Mouse (Mus musculus) thymus, postnatal 36 days (tissue): ENCODE measurements around the gene Gcnt7.

Source experiments
- DNase-seq, 2 experiments: peaks; one replicate each; pipeline ENCODE4 v3.0.0; 2022; ENCODE audit warnings: mixed read lengths in 2 of 2

The Gcnt7 gene

DNA sequence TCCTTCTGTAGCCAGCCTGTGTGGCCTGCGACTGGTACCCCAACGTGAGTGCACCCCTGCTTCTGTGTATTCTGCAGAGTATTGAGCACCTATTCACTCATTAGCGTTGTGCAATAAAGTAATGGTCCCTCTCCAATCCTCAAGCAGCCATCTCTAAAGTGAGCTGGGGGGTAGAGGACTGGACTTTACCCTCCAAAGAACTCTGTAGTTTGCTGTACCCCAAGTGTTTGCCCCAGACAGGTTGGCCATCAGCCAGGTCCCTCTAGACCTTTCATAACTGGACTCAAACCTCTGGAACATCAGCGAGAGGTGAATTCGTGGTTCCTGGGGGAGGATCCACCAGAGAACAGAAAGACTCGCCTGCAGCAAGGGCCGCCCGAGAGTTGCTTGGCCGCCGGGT lies 5.9 kb downstream of the Gcnt7 start:
- DNase-seq, result no peak

DNA sequence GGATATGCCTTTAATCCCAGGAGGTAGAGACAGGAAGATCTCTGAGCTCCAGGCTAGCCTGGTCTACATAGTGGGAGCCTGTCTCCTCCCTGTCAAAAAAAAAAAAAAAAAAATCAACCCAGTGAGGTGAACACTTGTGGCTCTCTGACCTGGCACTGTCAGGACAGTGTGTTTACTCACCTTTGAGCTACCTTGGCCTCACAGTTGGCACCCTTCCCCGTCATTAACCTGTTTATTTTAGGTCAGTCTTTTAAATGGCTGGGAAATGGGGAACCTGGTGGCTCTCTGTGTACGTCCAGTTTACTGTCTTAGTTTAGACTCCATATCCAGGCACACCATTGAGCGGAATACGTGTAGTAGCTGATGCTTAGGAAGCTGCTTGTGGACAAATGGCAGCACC lies 6.4 kb downstream of the Gcnt7 start:
- no peak for DNase-seq

DNA sequence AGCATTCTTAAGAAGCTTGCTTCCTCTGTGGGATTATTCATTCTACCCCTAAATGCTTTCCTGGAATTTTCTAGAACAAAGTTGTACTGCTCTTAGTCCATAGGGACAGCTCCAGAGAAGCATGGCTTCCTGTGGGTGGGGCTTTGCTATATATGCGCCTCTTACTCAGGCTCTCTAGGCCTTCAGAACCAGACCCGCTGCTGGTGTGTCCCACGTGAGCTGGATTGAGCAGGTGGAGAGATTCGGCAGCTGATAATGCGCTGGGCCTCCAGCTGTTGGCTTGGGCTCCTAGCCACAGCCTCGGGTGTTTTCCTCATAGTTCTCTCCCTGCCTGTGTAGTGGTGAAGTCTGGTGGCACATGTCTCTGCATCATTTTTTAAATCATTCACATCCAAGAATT lies 7.8 kb downstream of the Gcnt7 start:
- DNase-seq, result peak; percentile 45 to 62

DNA sequence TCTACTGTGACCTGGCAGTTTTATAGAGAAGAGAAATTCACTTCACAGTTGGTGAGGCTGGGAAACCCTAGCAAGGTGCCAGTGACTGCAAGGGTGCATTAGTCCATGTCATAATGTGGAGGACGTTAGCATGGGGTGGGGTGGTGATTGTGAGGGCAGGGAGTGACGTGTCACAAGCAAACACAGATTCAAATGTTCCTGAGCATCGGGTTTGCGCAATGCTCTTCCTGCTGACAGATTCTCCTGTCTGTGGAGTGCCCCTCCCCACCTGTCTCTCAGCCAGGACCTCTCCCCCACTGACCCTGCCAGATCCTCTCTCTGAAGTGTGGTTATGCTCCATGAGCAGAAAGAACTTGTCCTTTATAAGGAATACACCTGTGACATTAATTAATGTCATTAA lies 10.1 kb downstream of the Gcnt7 start:
- no peak for DNase-seq

DNA sequence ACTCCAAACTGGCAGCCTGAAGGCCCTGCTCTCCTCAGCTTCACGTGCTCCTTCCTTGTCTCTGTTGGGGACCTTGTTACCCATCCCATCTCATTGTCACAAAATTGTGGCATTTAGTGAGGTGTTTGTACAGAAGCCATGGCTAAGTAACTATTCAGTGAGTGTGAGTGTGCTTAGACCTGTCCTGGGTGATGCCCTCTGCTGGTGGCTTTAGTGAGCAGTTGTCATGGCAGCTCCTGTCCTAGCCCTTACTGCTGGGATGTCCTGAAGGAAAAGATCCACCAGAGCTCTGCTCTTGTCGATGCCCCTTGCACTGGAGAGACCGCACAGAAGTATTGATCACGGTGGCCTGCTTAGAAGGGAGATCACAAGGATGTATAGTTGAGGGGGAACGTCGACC lies 11.1 kb downstream of the Gcnt7 start:
- peak; percentile 48 to 55 for DNase-seq

DNA sequence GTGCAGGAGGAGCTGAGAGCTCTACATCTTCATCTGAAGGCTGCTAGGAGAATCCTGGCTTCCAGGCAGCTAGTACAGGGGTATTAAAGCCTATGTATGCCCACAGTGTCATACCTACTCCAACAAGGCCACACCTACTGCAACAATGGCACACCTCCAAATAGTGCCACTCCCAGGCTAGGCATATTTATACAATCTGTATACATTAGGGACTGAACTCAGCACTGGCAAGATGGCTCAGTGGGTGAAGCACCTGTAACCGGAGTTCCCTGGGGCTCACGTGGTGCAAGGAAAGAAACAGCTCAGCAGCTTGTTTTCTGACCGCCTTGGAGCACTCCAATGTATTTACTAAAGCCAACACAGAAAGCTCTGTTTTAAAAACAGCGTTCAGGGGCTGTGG lies 12.8 kb downstream of the Gcnt7 start:
- DNase-seq, result no peak

DNA sequence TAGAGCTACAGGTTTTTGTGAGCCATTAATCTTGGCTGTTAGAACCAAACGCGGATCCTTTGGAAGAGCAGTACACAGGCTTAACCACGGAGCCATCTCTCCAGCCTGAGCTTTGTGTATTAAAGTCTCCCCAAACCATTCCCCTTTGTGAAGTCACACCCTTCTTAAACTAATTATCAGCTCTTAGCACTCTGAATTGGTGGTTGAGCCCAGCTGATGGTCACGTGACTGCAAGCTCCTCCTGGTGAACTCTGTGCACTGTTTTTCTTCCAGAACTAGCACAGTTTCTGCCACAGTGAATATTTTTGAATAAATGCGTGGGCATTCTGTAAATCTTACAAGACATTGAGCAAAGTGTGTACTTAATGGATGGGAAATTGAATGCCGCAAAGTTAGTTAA lies 17.2 kb downstream of the Gcnt7 start:
- DNase-seq, result no peak

DNA sequence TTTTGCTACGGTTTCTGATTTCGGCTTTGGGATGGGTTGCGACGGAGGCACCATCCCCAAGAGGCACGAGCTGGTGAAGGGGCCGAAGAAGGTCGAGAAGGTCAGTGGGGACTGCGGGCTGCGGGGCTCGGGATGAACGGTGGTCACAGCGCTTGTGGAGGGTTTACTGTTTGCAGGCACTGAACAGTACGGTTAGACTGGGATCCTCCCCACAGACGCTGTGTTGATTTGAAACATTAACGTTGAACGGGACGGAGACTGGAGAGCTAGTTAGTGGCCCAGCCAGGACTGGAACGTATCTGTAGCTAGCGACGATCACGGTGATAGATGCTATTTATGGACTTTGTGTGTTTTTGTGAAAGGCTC lies 17.8 kb downstream of the Gcnt7 start:
- no peak for DNase-seq

DNA sequence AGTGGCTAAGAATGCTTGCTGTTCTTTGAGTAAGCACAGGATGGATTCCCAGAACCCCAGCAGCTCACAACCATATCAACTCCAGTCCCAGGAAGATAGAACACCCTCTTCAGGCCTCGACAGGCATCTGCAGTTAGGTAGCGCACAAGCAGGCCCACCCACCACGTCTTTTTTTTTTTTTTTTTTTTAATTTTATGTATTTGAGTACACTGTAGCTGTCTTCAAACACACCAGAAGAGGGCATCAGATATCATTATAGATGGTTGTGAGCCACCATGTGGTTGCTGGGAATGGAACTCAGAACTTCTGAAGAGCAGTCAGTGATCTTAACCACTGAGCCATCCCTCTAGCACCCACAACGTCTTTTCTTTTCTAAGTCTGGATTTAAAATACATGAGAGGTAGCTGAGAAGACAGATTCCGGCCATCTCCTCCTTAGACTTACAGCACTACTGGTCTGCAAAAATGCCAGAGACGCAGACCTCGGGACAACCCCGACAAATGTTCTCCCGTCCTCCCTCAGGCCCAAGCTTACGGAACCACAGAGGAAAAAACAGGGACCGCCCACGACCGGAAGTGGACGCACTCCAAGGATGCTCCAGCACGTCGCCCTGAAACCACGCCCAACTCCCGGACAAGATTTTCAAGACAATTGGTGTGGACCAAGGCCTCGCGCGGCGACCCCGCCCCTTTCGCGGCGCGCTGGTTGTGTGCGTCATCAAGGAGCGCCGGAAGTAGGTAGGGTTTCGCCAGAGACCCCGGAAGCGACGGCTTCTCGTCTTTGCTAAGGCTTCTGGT lies 18.4 kb downstream of the Gcnt7 start, which contains the start of gene Rtf2:
Gene Rtf2 (plus strand): TSS at position 714 of the 797 bp plus-strand sequence.
- DNase-seq, result peak; percentile 96 to 98

DNA sequence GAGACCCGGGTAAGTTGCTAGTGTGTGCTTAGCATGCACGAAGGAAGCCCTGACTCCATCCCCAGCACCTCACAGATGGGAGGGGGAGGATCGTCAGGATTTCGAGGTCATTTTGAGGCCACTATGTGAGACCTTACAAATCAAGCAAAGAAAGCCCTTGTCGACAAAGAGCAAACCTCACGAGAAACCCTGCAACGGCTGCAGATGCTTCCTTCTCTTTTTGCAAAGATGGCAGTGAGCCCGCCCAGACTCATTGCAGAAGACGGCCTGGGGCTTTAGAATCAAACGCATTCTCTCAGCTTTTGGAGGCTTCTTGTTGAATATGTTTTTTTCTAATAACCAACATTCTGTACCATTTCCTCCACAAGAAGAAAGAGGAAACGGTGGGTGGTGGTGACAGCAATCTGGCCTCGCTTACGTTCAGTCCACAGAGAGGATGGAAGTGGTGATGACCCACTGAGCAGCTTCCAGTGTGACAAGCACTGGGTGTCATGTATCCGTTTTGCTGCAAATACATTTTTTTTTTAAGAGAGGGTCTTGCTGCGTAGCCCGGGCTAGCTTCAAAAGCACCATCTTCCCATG lies 20.9 kb downstream of the Gcnt7 start:
- no peak for DNase-seq

DNA sequence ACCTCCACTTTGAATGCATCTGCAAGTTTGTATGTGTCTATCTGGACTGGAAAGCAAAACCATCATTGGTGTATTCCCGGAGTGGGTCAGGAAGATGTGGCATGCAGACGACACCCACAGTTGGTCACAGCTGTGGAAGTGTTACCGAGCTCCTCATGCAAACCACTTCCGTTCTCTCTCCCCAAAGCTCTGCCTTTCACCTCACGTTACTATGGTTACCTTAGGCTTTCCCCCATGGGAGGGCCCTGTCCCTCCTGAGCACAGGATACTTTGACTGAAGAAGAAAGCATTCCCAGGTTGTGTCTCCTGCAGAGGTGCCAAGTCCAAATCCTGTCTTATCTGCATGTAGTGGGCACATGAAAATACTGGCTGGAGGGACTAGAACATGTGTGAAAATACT lies 24.6 kb downstream of the Gcnt7 start:
- DNase-seq, result peak; percentile 76 to 85

DNA sequence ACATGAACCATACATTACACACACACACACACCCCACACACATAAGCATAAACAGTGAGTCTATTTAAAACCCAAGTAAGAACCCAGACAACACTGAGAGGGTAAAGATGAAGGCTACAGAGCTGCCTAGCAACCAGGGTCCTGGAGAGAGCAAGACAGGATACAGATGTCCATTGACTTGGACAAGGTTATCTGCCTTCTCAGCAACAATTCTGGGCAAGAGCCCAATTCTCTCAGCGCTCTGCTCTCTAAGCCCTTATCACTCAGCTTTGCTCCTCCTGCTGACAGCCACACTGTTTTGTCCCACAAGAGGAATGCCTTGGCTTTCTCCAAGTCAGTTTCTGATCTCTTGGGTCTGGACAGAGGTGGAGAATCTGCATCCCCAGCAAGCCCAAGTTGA lies 27.8 kb downstream of the Gcnt7 start:
- no peak for DNase-seq

DNA sequence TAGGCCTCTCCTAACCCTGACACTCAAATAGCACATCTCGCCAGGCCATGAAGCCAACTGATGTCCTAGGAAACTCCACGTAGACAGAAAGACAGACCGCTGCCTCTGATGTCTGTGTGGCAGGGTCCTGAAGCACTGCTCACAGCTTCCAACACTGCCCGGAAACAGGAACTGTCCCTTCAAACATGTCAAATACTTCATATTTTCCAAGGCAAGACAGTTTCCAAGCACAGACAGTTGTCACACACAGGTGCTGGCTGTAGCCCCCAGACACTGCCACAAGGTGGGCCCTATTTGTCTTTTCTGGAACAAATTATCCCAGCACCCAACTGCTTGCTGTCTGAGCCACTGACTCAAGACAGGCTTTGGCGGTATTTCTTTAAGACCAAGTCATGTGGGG lies 40.2 kb downstream of the Gcnt7 start:
- DNase-seq, result no peak

DNA sequence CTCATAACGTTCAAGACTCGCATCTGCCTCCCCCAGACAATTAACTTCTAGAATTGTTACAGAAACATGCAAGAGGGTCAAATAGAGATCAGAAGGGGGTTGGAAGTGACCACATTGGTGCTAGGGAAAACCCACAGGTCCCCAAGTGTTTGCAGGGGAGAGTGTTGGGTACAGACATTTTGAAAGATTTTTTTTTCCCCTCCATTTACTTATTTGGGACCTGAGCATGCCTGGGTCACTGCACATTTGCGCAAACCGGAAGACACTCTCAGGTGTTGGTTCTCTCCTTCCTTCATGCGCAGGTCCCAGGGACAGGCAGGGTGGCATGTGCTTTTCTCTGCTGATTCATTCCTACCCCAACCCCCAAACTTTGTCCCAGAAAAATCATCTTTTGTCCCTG lies 41.5 kb downstream of the Gcnt7 start:
- DNase-seq, result no peak

DNA sequence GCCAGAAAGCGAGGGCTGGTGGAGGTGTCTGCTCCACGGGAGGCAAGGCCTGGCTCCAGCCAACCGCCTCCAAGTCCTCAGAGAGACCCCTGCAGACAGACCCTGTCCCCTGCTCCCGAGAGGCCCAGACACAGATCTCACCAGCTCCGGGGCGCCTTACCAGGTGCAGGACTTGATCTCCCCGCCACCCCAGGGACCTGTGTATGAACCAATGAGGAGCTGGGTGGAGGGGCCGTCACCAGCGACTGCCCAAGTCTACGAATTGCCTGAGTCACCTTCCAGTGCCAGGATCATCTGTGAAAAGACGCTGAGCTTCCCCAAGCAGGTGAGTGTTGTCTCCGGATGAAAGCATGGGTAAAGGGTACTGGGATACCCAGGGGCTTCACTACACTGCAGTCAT lies 42.2 kb downstream of the Gcnt7 start:
- no peak for DNase-seq

DNA sequence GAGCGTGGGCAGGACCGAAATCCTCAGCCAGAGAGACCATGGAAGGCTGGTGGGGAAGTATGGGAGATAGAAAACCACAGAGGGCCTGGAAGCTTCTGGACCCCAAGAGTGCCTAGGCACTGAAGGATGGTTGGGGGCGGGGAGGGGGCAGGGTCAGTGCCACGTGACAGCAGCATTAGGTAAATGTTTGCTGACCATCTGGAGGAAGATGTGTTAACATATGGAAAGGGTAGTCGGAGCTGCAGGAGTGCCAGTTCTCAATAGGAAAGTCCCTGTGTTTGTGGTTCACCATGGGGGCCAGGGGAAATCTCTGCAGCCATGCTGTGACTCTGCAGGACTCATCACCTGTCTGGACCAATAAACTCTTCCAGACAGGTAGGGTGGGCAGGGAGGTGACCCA lies 44.5 kb downstream of the Gcnt7 start:
- DNase-seq, result no peak

DNA sequence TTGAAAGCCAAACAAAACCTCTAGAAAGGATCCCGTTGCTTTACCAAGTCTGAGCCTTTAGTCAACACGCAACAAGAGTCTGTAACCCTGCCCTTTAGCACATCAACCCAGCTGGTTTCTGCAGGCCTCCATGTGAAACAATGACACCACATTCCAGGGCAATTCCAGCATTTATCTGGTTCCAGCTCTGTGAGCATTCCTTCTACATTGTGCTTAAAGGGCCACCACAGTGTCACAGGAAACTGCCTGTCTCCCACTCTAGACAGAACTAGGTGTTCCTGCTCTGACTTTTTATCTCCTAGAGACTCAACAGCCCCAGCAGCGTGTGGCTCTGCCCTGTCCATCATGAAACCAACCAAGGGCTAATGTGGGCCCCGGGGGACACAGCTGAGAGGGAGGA lies 45.1 kb downstream of the Gcnt7 start:
- no peak for DNase-seq

DNA sequence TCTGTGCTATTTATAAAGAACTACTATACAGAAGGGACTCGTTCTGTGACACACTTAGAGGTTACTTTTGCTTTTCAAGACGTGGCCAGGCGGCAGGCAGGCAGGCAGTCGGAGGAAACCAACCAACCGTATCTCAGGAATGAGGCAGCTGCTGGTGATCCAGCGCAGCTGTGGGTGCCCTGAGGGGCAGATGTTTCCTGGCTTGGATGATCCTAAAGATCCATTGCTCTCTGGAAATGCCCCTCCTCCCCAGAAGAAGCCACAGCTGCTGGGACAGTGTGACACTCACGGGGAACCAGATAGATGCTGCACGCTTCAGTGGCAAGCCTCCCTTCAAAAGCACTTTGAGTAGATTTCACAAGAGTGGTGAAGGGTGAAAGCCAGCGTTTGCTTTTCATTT lies 45.9 kb downstream of the Gcnt7 start:
- DNase-seq, result no peak

DNA sequence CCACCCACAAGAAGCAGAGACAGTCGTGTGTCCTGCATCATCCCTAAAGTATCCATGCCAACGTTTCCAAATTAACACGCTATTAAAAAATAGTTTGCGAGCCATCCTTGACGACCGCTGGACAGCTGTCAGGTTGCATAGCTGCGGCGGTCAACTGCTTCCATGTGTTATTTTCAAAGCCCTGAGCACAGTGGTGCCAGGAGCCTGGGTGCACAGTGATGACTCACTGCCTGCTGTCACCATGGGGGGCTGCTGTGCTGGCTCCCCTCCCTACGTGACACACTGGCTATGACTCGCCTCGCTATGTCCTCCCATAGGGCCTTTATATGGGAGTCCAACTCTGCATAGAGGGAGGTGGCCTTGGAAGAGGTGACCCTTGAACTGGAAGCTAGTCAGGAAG lies 47.3 kb downstream of the Gcnt7 start:
- no peak for DNase-seq

DNA sequence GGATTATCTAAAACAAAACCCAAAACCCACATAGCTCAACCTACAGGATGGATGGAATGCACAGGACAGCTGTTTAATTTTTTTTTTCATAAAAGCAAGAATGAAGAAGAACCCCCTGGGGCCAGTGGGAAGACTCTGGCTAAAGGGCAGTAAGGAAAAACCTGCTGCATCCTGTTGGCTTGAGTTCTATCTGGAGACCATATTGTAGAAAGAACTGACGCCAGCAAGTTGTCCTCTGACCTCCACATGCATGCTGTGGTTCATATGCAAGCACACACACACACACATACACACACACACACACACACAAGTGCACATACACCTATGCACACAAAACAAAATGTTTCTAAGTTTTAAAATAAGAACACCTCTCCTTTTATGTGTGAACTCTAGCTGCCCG lies 47.7 kb downstream of the Gcnt7 start:
- DNase-seq, result no peak

DNA sequence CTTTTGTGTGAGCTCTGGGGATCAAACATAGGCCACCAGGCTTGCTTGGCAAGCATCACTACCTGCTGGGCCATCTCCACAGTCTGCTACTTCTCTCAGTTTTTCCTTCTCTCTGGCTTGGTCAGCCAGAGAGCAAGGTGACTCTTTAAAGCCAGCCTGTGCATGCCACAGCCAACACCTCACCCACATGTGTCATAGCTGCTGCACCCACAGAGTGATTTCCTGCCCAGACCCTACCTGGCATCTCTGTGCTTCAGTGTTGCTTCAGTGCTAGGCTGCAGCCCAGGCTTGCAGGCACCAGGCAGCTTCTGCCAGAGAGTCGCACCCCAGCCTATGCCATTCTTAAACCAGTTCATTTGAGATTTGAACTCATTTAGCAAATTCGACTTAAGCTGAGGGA lies 50.9 kb downstream of the Gcnt7 start:
- peak in 1 of 2 experiments; percentile 34 for DNase-seq

DNA sequence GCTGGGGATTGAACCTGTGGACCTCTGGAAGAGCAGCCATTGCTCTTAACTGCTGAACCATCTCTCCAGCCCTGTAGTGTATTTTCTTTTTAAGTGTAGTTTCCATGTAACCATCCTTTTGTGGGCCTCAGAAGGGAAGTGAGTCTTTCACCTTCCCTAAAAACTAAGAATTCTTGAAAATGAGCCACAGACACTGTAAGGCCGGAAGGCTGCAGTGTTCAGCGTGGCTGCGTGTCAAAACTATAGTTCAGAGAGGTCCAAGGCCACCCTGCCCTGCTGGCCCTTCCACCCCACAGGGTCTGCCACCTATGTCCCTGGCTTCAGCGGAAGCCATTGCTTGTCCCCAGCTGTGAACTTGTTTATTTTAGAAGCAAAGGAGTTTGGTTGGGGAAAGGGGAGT lies 52.2 kb downstream of the Gcnt7 start:
- no peak for DNase-seq

DNA sequence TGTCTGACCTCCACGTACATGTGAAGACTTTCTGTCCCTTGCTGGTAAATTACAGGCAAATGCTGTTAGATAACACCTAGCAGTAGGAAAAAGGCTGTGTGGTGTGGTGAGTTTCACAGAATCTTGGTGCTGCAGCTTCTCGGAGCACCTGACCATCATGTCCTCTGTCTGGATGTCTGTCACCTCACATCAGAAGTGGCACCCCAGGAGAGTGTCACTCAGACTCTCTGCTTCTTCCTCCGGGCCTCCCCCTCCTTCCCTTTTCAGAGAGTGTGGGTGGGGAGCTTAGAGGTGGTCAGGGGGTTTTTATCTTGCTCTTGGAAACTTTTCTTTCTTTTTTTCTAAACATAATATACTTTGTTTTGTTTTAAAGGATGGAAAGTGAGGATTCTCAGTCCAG lies 53.4 kb downstream of the Gcnt7 start:
- no peak for DNase-seq

DNA sequence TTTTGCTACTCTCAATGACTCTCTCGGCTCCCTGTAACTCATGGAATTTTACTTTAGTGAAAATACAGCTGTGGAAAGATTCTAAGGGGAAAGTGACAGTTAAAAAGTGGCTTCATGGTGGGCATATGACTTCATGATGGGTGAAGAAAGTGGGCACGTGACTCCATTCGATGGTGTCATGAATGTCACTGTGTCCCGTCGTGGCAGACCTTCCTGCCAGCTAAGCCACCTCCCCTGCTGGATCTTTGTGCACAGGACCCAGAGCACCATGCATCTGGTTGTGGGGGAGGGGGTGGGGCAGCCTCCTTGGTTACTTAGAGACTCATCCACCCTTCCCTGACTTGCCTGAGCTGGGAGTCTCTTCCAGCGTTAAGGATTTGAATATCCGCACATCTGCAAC lies 54.2 kb downstream of the Gcnt7 start:
- no peak for DNase-seq
